In the genomic region with DNA sequence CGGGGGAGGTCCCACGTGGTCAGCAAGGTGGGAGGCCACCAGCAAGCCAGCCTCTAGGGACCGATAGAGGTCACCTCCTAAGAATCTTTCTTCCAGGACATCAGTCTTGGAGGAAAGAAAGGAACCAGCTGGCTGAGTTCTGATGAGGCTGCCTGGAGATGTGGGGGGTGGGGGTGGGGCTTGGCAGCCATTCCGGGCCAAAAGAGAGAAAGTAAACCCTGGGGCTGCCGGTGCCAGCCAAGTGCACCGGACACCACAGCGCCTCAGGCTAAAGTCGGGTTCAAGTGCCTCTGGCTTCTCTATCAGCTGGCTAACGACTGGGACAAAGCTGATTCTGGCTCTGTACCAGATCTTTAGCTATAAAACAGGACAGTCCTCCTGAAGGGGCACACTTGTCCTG, we compare ENCODE assay signal across 8 mouse cellular contexts.
DNase-seq lines count a peak whose midpoint lies in the region; ATAC-seq lines count a peak whose summit lies in the region.
"Had no signal": no experiment of that assay in that cellular context is flagged by ENCODE, and none has a peak within 500 bp of the region (broad histone marks: within the 10 kb centered on the region; RNA-seq: fewer than 3 reads in every experiment).

No protein-coding gene starts in this region.

- 21% methylated on average over 9 of the region's 9 CpGs for WGBS in heart, embryonic 15.5 days
- 27% methylated on average over 9 of the region's 9 CpGs for WGBS in limb, embryonic 15.5 days
- 66% methylated on average over 9 of the region's 9 CpGs for WGBS in limb, embryonic 10.5 days

- H3K9ac ChIP-seq in heart, embryonic 15.5 days = no peak overlapping the region
- H3K9ac ChIP-seq in limb, embryonic 15.5 days = no peak overlapping the region
- H3K9ac ChIP-seq: liver, embryonic 12.5 days had no signal

- H3K9me3 ChIP-seq in heart, embryonic 15.5 days (replicated peaks) = no peaks in the 10 kb centered on the region
- H3K9me3 ChIP-seq in limb, embryonic 15.5 days = no peaks in the 10 kb centered on the region
- no peaks in the 10 kb centered on the region for H3K9me3 ChIP-seq in limb, embryonic 10.5 days (replicated peaks)
- H3K9me3 ChIP-seq: liver, embryonic 12.5 days had no signal

- H3K27ac ChIP-seq in heart, embryonic 15.5 days = no peak overlapping the region
- H3K27ac ChIP-seq in limb, embryonic 15.5 days = 0 out of 2 replicates have a peak overlapping the region, but pooled peaks have one; percentile 27
- no peak overlapping the region for H3K27ac ChIP-seq in limb, embryonic 10.5 days
- H3K27ac ChIP-seq: liver, embryonic 12.5 days had no signal

- no peaks in the 10 kb centered on the region for H3K27me3 ChIP-seq in heart, embryonic 15.5 days
- H3K27me3 ChIP-seq in limb, embryonic 15.5 days = no peaks in the 10 kb centered on the region
- no peaks in the 10 kb centered on the region for H3K27me3 ChIP-seq in limb, embryonic 10.5 days (ENCODE audit: low read depth, poor library complexity, severe bottlenecking)
- H3K27me3 ChIP-seq: liver, embryonic 12.5 days had no signal

- H3K4me1 ChIP-seq in heart, embryonic 15.5 days (replicated peaks) = peaks cover 27% of the 10 kb centered on the region
- H3K4me1 ChIP-seq in limb, embryonic 15.5 days = peaks cover 34% of the 10 kb centered on the region
- H3K4me1 ChIP-seq in limb, embryonic 10.5 days = peaks cover 28% of the 10 kb centered on the region
- H3K4me1 ChIP-seq: liver, embryonic 12.5 days had no signal

- DNase-seq in heart, adult 18-20 months = no peak
- no peak for DNase-seq in limb, embryonic 10.5 days (ENCODE audit: low spot score)
- peak; percentile 22 for DNase-seq in urinary bladder, postnatal 14 days (ENCODE audit: low spot score)
- DNase-seq in urinary bladder, postnatal 25 days (ENCODE audit: low spot score) = no peak

- H3K4me3 ChIP-seq in heart, embryonic 15.5 days = no peak overlapping the region
- H3K4me3 ChIP-seq in limb, embryonic 15.5 days = no peak overlapping the region
- no peak overlapping the region for H3K4me3 ChIP-seq in limb, embryonic 10.5 days
- H3K4me3 ChIP-seq: liver, embryonic 12.5 days had no signal

- ATAC-seq in heart, embryonic 15.5 days (replicated peaks; ENCODE audit: insufficient number of reproducible peaks, insufficient read depth, low FRiP score, low read depth) = no peak
- ATAC-seq in limb, embryonic 15.5 days (ENCODE audit: insufficient number of reproducible peaks, low FRiP score, low TSS enrichment, low read depth) = no peak
- ATAC-seq in CD4-positive, CD25-positive, alpha-beta regulatory T cell, adult 4 months = no peak

- H3K36me3 ChIP-seq in heart, embryonic 15.5 days = no peaks in the 10 kb centered on the region
- H3K36me3 ChIP-seq in limb, embryonic 15.5 days = no peaks in the 10 kb centered on the region
- H3K36me3 ChIP-seq in limb, embryonic 10.5 days = no peaks in the 10 kb centered on the region
- H3K36me3 ChIP-seq: liver, embryonic 12.5 days had no signal

- 0 out of 2 replicates have a peak overlapping the region, but pooled peaks have one; percentile 9 for H3K4me2 ChIP-seq in heart, embryonic 15.5 days
- no peak overlapping the region for H3K4me2 ChIP-seq in limb, embryonic 15.5 days
- H3K4me2 ChIP-seq: liver, embryonic 12.5 days had no signal
